Mouse (Mus musculus) ES-Bruce4 (cell line): ENCODE data around the gene BC049730. TPM values are rescaled to one million over a fixed set of nuclear protein-coding genes. Genes with fewer than 3 reads are reported as not detected.
"Not testable (repeated sequence)": the region's sequence is repeated elsewhere in the genome, so short reads cannot be mapped to it uniquely, and the experiment has no call there.

Source experiments
- H3K27ac ChIP-seq: 2 replicates; pipeline ENCODE4 v1.5.1; 2012; ENCODE audit warnings: low read length, inconsistent platforms; ENCODE audit not compliant: insufficient read depth
- H3K27me3 ChIP-seq: 2 replicates; pipeline ENCODE4 v1.6.1; 2012; ENCODE audit warnings: mild to moderate bottlenecking, low read length, inconsistent platforms; ENCODE audit not compliant: control insufficient read depth, poor library complexity, insufficient read depth, severe bottlenecking
- H3K36me3 ChIP-seq: 2 replicates; pipeline ENCODE4 v1.6.1; 2012; ENCODE audit warnings: inconsistent platforms, mild to moderate bottlenecking, low read length, moderate library complexity; ENCODE audit not compliant: control insufficient read depth, poor library complexity, insufficient read depth, severe bottlenecking
- H3K4me1 ChIP-seq: one replicate; pipeline ENCODE4 v1.8.1; 2011; ENCODE audit warnings: low read length; ENCODE audit not compliant: control insufficient read depth, insufficient read depth
- H3K4me3 ChIP-seq: 2 replicates; pipeline ENCODE4 v1.5.1; 2011; ENCODE audit warnings: low read depth, mild to moderate bottlenecking, low read length
- H3K9ac ChIP-seq: 2 replicates; pipeline ENCODE4 v1.6.1; 2012; ENCODE audit warnings: low read depth, mild to moderate bottlenecking, inconsistent platforms; ENCODE audit not compliant: poor library complexity, severe bottlenecking
- H3K9me3 ChIP-seq: replicated peaks from 2 replicates; pipeline ENCODE4 v1.6.1; 2012; ENCODE audit warnings: mild to moderate bottlenecking, low read length, inconsistent platforms; ENCODE audit not compliant: control insufficient read depth, poor library complexity, insufficient read depth, severe bottlenecking
- CTCF ChIP-seq: IDR thresholded peaks from one replicate; pipeline ENCODE4 v1.8.1; 2011; ENCODE audit warnings: low read depth, low read length
- EP300 ChIP-seq: IDR thresholded peaks from 2 replicates; pipeline ENCODE4 v1.6.1; 2011; ENCODE audit warnings: low read depth, low read length; ENCODE audit not compliant: insufficient read depth
- POLR2A ChIP-seq: IDR thresholded peaks from one replicate; pipeline ENCODE4 v1.8.1; 2011; ENCODE audit warnings: low read length; ENCODE audit not compliant: insufficient read depth
- polyA plus RNA-seq: library from polyadenylated mRNA; stranded (reverse); fragments of >200 nt; gene quantifications from 2 replicates; pipeline ENCODE4 v1.2.4, GENCODE M21; 2011; ENCODE audit warnings: low read depth; ENCODE audit not compliant: missing spikeins, insufficient read depth, insufficient read length

BC049730 gene
- polyA plus RNA-seq, 1 experiment, result not detected

- Histone ChIP-seq H3K4me3 (no peak overlapping the region), H3K27ac (no peak overlapping the region), H3K27me3 (no peaks in the 10 kb centered on the region), H3K9me3 (no peaks in the 10 kb centered on the region), H3K9ac (no peak overlapping the region), H3K4me1 (no peaks in the 10 kb centered on the region), H3K36me3 (no peaks in the 10 kb centered on the region)
- TF ChIP-seq POLR2A (no peak), EP300 (no peak), CTCF (no peak)
These were observed 37.0 kb upstream of the BC049730 start for GRCm38 (mm10) chr7:24671944-24672439.

- Histone ChIP-seq H3K9ac (no peak within 1 kb of the TSS), H3K27ac (no peak within 1 kb of the TSS), H3K4me1 (no peaks in the 10 kb centered on the region), H3K36me3 (no peaks in the 10 kb centered on the region), H3K4me3 (no peak within 1 kb of the TSS), H3K9me3 (no peaks in the 10 kb centered on the region), H3K27me3 (no peaks in the 10 kb centered on the region)
- TF ChIP-seq CTCF (no peak), POLR2A (no peak), EP300 (no peak)
These were observed 32.5 kb upstream of the BC049730 start, which contains the start of gene Tex101 for GRCm38 (mm10) chr7:24676575-24676974. Gene Tex101 (minus strand): TSS chr7:24676675.

- H3K36me3 ChIP-seq, H3K4me1 ChIP-seq, H3K9me3 ChIP-seq, H3K27ac ChIP-seq, H3K4me3 ChIP-seq, H3K9ac ChIP-seq, H3K27me3 ChIP-seq: not testable (repeated sequence)
- peak; percentile 4 for TF ChIP-seq CTCF
These were observed 24.9 kb upstream of the BC049730 start for GRCm38 (mm10) chr7:24684121-24684520.

GRCm38 (mm10) chr7:24687519-24687918 is 21.5 kb upstream of the BC049730 start:
- not testable (repeated sequence) for H3K36me3 ChIP-seq, H3K4me3 ChIP-seq, H3K27me3 ChIP-seq, H3K4me1 ChIP-seq, H3K9me3 ChIP-seq, H3K27ac ChIP-seq, H3K9ac ChIP-seq

- not testable (repeated sequence) for H3K27ac ChIP-seq, H3K9me3 ChIP-seq, H3K4me1 ChIP-seq, H3K9ac ChIP-seq, H3K27me3 ChIP-seq, H3K4me3 ChIP-seq, H3K36me3 ChIP-seq
These were observed 16.3 kb upstream of the BC049730 start for GRCm38 (mm10) chr7:24692693-24693092.

- not testable (repeated sequence) for H3K4me3 ChIP-seq, H3K27ac ChIP-seq
These were observed 11.2 kb upstream of the BC049730 start for GRCm38 (mm10) chr7:24697891-24698290.

GRCm38 (mm10) chr7:24702841-24703240 is 6.2 kb upstream of the BC049730 start:
- not testable (repeated sequence) for H3K9ac ChIP-seq, H3K4me1 ChIP-seq, H3K27me3 ChIP-seq, H3K4me3 ChIP-seq, H3K27ac ChIP-seq, H3K36me3 ChIP-seq, H3K9me3 ChIP-seq

More at GRCm38 (mm10) chr7:24697891-24698290, 11.2 kb upstream of the BC049730 start:
- peaks cover 16% of the 10 kb centered on the region for H3K9me3 ChIP-seq
- not testable (repeated sequence) for H3K27me3 ChIP-seq, H3K36me3 ChIP-seq, H3K4me1 ChIP-seq, H3K9ac ChIP-seq
